Mouse (Mus musculus): ENCODE results near the gene Josd2.

GRCm38 (mm10) chr7:44443268-44444173 lies 24.3 kb upstream of the Josd2 start:
- TF ChIP-seq CTCF (IDR thresholded peaks at IDR 0.05; ENCODE audit: low read depth, low read length) (no peak), GATA1 (IDR thresholded peaks at IDR 0.05; ENCODE audit: borderline replicate concordance, low read length) (no peak), TAL1 (conservative IDR thresholded peaks at IDR 0.05; ENCODE audit: low read depth, low read length) (no peak)

Data from G1E (cell line).